Mouse (Mus musculus): ENCODE measurements around the gene Zdhhc11.

Gene Zdhhc11

GRCm38 (mm10) chr13:73963551-73963950 lies at the start of gene Zdhhc11:
Gene Zdhhc11 (plus strand): TSS chr13:73963851.
- DNase-seq (ENCODE audit: extremely low spot score, low read depth, low spot score) = no peak

- DNase-seq (ENCODE audit: extremely low spot score, low read depth, low spot score) = no peak
Measured at GRCm38 (mm10) chr13:73932201-73932600, 31.4 kb upstream of the Zdhhc11 start.

GRCm38 (mm10) chr13:73936938-73937320 lies 26.7 kb upstream of the Zdhhc11 start:
- DNase-seq (ENCODE audit: extremely low spot score, low read depth, low spot score) = no peak

- DNase-seq (ENCODE audit: extremely low spot score, low read depth, low spot score) = peak; percentile 37
Measured at GRCm38 (mm10) chr13:73937321-73938176, 26.1 kb upstream of the Zdhhc11 start, which contains the start of the genes Trip13 and Brd9. Gene Trip13 (minus strand): TSS chr13:73937784. Gene Brd9 (plus strand): TSS chr13:73937811.

GRCm38 (mm10) chr13:73938177-73938560 lies 25.5 kb upstream of the Zdhhc11 start:
- DNase-seq (ENCODE audit: extremely low spot score, low read depth, low spot score) = no peak

GRCm38 (mm10) chr13:73939101-73939500 lies 24.6 kb upstream of the Zdhhc11 start:
- no peak for DNase-seq (ENCODE audit: extremely low spot score, low read depth, low spot score)

GRCm38 (mm10) chr13:73944606-73945005 lies 19.0 kb upstream of the Zdhhc11 start:
- DNase-seq (ENCODE audit: extremely low spot score, low read depth, low spot score) = no peak

- no peak for DNase-seq (ENCODE audit: extremely low spot score, low read depth, low spot score)
Measured at GRCm38 (mm10) chr13:73953551-73954130, 10.0 kb upstream of the Zdhhc11 start.

- DNase-seq (ENCODE audit: extremely low spot score, low read depth, low spot score) = no peak
Measured at GRCm38 (mm10) chr13:73954666-73955065, 9.0 kb upstream of the Zdhhc11 start.

GRCm38 (mm10) chr13:73955531-73955930 lies 8.1 kb upstream of the Zdhhc11 start:
- no peak for DNase-seq (ENCODE audit: extremely low spot score, low read depth, low spot score)

GRCm38 (mm10) chr13:73960117-73960652 lies 3.5 kb upstream of the Zdhhc11 start:
- DNase-seq (ENCODE audit: extremely low spot score, low read depth, low spot score) = no peak

- no peak for DNase-seq (ENCODE audit: extremely low spot score, low read depth, low spot score)
Measured at GRCm38 (mm10) chr13:73961177-73961576, 2.5 kb upstream of the Zdhhc11 start.

GRCm38 (mm10) chr13:73970545-73971448 lies 7.1 kb downstream of the Zdhhc11 start:
- peak; percentile 33 for DNase-seq (ENCODE audit: extremely low spot score, low read depth, low spot score)

GRCm38 (mm10) chr13:73974523-73974922 lies 10.9 kb downstream of the Zdhhc11 start:
- DNase-seq (ENCODE audit: extremely low spot score, low read depth, low spot score) = no peak

GRCm38 (mm10) chr13:73976935-73977334 lies 13.3 kb downstream of the Zdhhc11 start:
- DNase-seq (ENCODE audit: extremely low spot score, low read depth, low spot score) = no peak

- no peak for DNase-seq (ENCODE audit: extremely low spot score, low read depth, low spot score)
Measured at GRCm38 (mm10) chr13:73990325-73990724, 26.7 kb downstream of the Zdhhc11 start.

- DNase-seq (ENCODE audit: extremely low spot score, low read depth, low spot score) = no peak
Measured at GRCm38 (mm10) chr13:73990761-73991160, 27.1 kb downstream of the Zdhhc11 start.

- DNase-seq (ENCODE audit: extremely low spot score, low read depth, low spot score) = no peak
Measured at GRCm38 (mm10) chr13:73991267-73991666, 27.6 kb downstream of the Zdhhc11 start.

GRCm38 (mm10) chr13:73996456-73996855 lies 32.8 kb downstream of the Zdhhc11 start:
- DNase-seq (ENCODE audit: extremely low spot score, low read depth, low spot score) = no peak

GRCm38 (mm10) chr13:74000519-74000918 lies 36.9 kb downstream of the Zdhhc11 start:
- no peak for DNase-seq (ENCODE audit: extremely low spot score, low read depth, low spot score)

GRCm38 (mm10) chr13:74000961-74001360 lies 37.3 kb downstream of the Zdhhc11 start:
- no peak for DNase-seq (ENCODE audit: extremely low spot score, low read depth, low spot score)
